10 mouse cellular contexts compared by ENCODE assay signal in the genomic region with DNA sequence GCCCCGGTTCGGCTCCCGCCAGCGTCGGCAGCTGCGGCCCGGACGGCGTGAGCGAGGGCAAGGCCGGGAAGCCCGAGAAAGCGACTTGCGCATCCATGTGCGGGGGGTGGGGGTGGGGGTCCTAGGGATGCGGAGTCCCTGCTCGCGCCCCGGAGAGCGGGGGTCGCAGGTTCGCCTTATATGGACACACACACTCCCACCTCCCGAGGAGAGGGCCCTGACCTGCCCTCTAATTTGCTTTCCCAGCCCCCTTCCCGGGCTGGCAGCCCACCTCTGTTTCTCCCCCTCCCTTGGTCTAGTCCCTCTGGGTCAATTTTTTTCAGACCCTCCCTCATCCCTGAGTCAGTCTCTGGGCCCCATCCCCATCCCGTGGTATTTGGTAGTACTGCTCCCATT. TPM values are rescaled to one million over a fixed set of nuclear protein-coding genes. Genes with fewer than 3 reads are reported as not detected.
DNase-seq lines count a peak whose midpoint lies in the region; ATAC-seq and TF ChIP-seq lines count a peak whose summit lies in the region.
"Had no signal": no experiment of that assay in that cellular context is flagged by ENCODE, and none has a peak within 500 bp of the region (broad histone marks: within the 10 kb centered on the region; RNA-seq: fewer than 3 reads in every experiment).

A gene (minus strand): TSS at position 97 of the 396 bp plus-strand sequence.

- H3K4me1 ChIP-seq in heart, embryonic 12.5 days (replicated peaks), result peaks cover 7% of the 10 kb centered on the region
- H3K4me1 ChIP-seq in thymus, adult 2 months (replicated peaks; ENCODE audit: control insufficient read depth, insufficient read depth, low read length), result peaks cover 9% of the 10 kb centered on the region; the same call in 1 of the 2 replicates
- H3K4me1 ChIP-seq in liver, embryonic 13.5 days (replicated peaks), result peaks cover 9% of the 10 kb centered on the region
- H3K4me1 ChIP-seq in stomach, postnatal 0 days (replicated peaks; ENCODE audit: control insufficient read depth, insufficient read depth), result 0 out of 2 replicates have a peak, but pooled peaks cover 5% of the 10 kb centered on the region

- peak within 1 kb of the TSS; percentile 69 for H3K4me2 ChIP-seq in heart, embryonic 12.5 days
- H3K4me2 ChIP-seq in liver, embryonic 13.5 days, result peak within 1 kb of the TSS; percentile 48
- peak within 1 kb of the TSS; percentile 60 for H3K4me2 ChIP-seq in stomach, postnatal 0 days (replicated peaks; ENCODE audit: low read depth)

- H3K27me3 ChIP-seq in heart, embryonic 12.5 days (replicated peaks), result peaks cover 85% of the 10 kb centered on the region
- H3K27me3 ChIP-seq in thymus, adult 2 months (ENCODE audit: control insufficient read depth, insufficient read depth, low read length), result peaks cover 32% of the 10 kb centered on the region
- peaks cover 91% of the 10 kb centered on the region for H3K27me3 ChIP-seq in liver, embryonic 13.5 days
- H3K27me3 ChIP-seq in stomach, postnatal 0 days (ENCODE audit: control insufficient read depth, insufficient read depth, low read length), result peaks cover 29% of the 10 kb centered on the region

- peak within 1 kb of the TSS; percentile 34 for H3K9ac ChIP-seq in heart, embryonic 12.5 days
- no peak within 1 kb of the TSS for H3K9ac ChIP-seq in liver, embryonic 13.5 days
- H3K9ac ChIP-seq in stomach, postnatal 0 days (ENCODE audit: low read length), result no peak within 1 kb of the TSS

- H3K4me3 ChIP-seq in heart, embryonic 12.5 days, result peak within 1 kb of the TSS; percentile 44
- H3K4me3 ChIP-seq in thymus, adult 2 months (ENCODE audit: control insufficient read depth, insufficient read depth, low read length), result peak within 1 kb of the TSS; percentile 1; the same call in 1 of the 2 replicates
- peak within 1 kb of the TSS; percentile 42 for H3K4me3 ChIP-seq in liver, embryonic 13.5 days (replicated peaks)
- H3K4me3 ChIP-seq in stomach, postnatal 0 days (ENCODE audit: low read depth, low read length), result peak within 1 kb of the TSS; percentile 44

- WGBS in heart, embryonic 12.5 days, result 3% methylated on average over 19 of the region's 25 CpGs
- 8% methylated on average over 25 of the region's 25 CpGs for WGBS in thymus, adult 2 months
- 2% methylated on average over 25 of the region's 25 CpGs for WGBS in liver, embryonic 13.5 days (ENCODE audit: insufficient replicate concordance)
- under 1% methylated on average over 22 of the region's 25 CpGs for WGBS in stomach, postnatal 0 days

- no peak for TF ChIP-seq CTCF in thymus, adult 2 months (IDR thresholded peaks at IDR 0.05; ENCODE audit: borderline replicate concordance, control insufficient read depth, extremely low read depth, insufficient read depth, low read length, poor library complexity)
- TF ChIP-seq CTCF in stomach, postnatal 0 days (IDR thresholded peaks at IDR 0.05; ENCODE audit: low read depth), result no peak

- TF ChIP-seq POLR2A in thymus, adult 2 months (IDR thresholded peaks at IDR 0.05; ENCODE audit: control insufficient read depth, extremely low read depth, insufficient read depth, low read length, poor library complexity), result no peak

- ATAC-seq in heart, embryonic 12.5 days (ENCODE audit: insufficient number of reproducible peaks, low FRiP score), result no peak
- ATAC-seq in liver, embryonic 13.5 days (ENCODE audit: low read depth), result no peak
- no peak for ATAC-seq in stomach, postnatal 0 days (ENCODE audit: low FRiP score, low TSS enrichment)

- H3K9me3 ChIP-seq in heart, embryonic 12.5 days (replicated peaks), result no peaks in the 10 kb centered on the region
- H3K9me3 ChIP-seq in liver, embryonic 13.5 days (replicated peaks), result no peaks in the 10 kb centered on the region
- H3K9me3 ChIP-seq in stomach, postnatal 0 days (ENCODE audit: control insufficient read depth, low read length), result no peaks in the 10 kb centered on the region

- H3K36me3 ChIP-seq in heart, embryonic 12.5 days, result no peaks in the 10 kb centered on the region
- no peaks in the 10 kb centered on the region for H3K36me3 ChIP-seq in thymus, adult 2 months (ENCODE audit: control insufficient read depth, insufficient read depth, low read length)
- no peaks in the 10 kb centered on the region for H3K36me3 ChIP-seq in liver, embryonic 13.5 days
- no peaks in the 10 kb centered on the region for H3K36me3 ChIP-seq in stomach, postnatal 0 days (ENCODE audit: control insufficient read depth, insufficient read depth, low read length)

- H3K27ac ChIP-seq in heart, embryonic 12.5 days (ENCODE audit: poor library complexity, severe bottlenecking), result no peak within 1 kb of the TSS
- no peak within 1 kb of the TSS for H3K27ac ChIP-seq in thymus, adult 2 months (ENCODE audit: control insufficient read depth, insufficient read depth, low read length)
- no peak within 1 kb of the TSS for H3K27ac ChIP-seq in liver, embryonic 13.5 days
- H3K27ac ChIP-seq in stomach, postnatal 0 days (replicated peaks), result no peak within 1 kb of the TSS

- DNase-seq in heart, adult 9 months (ENCODE audit: low spot score in 2 of 2), result no peak
- DNase-seq in thymus, adult 2 months, result no peak
- no peak for DNase-seq in thymus, postnatal 36 days
- DNase-seq in liver, embryonic 13.5 days, result no peak
- DNase-seq in stomach, postnatal 0 days (ENCODE audit: low spot score), result no peak
- DNase-seq in frontal cortex, adult 2 months (ENCODE audit: extremely low spot score in 1 of 2, low spot score in 1 of 2), result no peak
- DNase-seq in c-Kit-positive CD71-positive TER-119-positive erythroid progenitor cells, embryonic 14.5 days (ENCODE audit: low spot score), result no peak
- DNase-seq: thymus, postnatal 14 days had no signal

- TF ChIP-seq EP300 in stomach, postnatal 0 days (optimal IDR thresholded peaks at IDR 0.05), result no peak

RNA-seq across cellular contexts. Expression of the gene that starts here (rescaled TPM):
- polyA plus RNA-seq in heart, embryonic 12.5 days (2016; fragmentation: Nextera tagmentation; extraction: Ambion mirVana), result not detected in 2 replicates
- polyA plus RNA-seq in thymus, adult 2 months (2012; rRNA removed), result 0.16 and 0.37 TPM in 2 replicates
- not detected in 2 replicates for polyA plus RNA-seq in liver, embryonic 13.5 days (2015; fragmentation: Nextera tagmentation; extraction: Ambion mirVana)
- polyA plus RNA-seq in stomach, postnatal 0 days (2015; fragmentation: Nextera tagmentation; extraction: Ambion mirVana), result not detected in 2 replicates
- 0.18 and 0.29 TPM in 2 replicates for polyA plus RNA-seq in frontal cortex, adult 2 months (2012; rRNA removed)
- polyA plus RNA-seq: C2C12 had no signal
